Mouse (Mus musculus) lung, embryonic 16.5 days (tissue): ENCODE measurements around the gene Cldn16. TPM values are rescaled to one million over a fixed set of nuclear protein-coding genes. Genes with fewer than 3 reads are reported as not detected.

Experiments
- ATAC-seq: fragments of 200-750 bp; cut with Nextera tagmentation; 2 replicates; pipeline ENCODE4 v1.8.0; 2017; ENCODE audit warnings: low read depth, mild to moderate bottlenecking, moderate library complexity
- H3K27ac ChIP-seq: fragments of 300-500 bp; sonication (generic); 2 replicates; pipeline ENCODE4 v1.5.1; 2014; ENCODE audit warnings: mild to moderate bottlenecking, control low read depth, low read length
- H3K27me3 ChIP-seq: fragments of 300-500 bp; sonication (generic); 2 replicates; pipeline ENCODE4 v1.6.1; 2014; ENCODE audit warnings: low read depth, low read length, mixed read lengths; ENCODE audit not compliant: control insufficient read depth, insufficient read depth
- H3K36me3 ChIP-seq: fragments of 300-500 bp; sonication (generic); 2 replicates; pipeline ENCODE4 v1.6.1; 2014; ENCODE audit warnings: low read length; ENCODE audit not compliant: control insufficient read depth, insufficient read depth
- H3K4me1 ChIP-seq: fragments of 300-500 bp; sonication (generic); replicated peaks from 2 replicates; pipeline ENCODE4 v1.6.1; 2014; ENCODE audit warnings: low read length, mixed read lengths; ENCODE audit not compliant: control insufficient read depth, insufficient read depth
- H3K4me2 ChIP-seq: fragments of 300-500 bp; sonication (generic); 2 replicates; pipeline ENCODE4 v1.6.1; 2014; ENCODE audit warnings: low read depth, low read length, control low read depth
- H3K4me3 ChIP-seq: fragments of 300-500 bp; sonication (generic); 2 replicates; pipeline ENCODE4 v1.5.1; 2014; ENCODE audit warnings: mild to moderate bottlenecking, low read length, control low read depth
- H3K9ac ChIP-seq: fragments of 300-500 bp; sonication (generic); 2 replicates; pipeline ENCODE4 v1.6.1; 2014; ENCODE audit warnings: low read length, control low read depth
- H3K9me3 ChIP-seq: fragments of 300-500 bp; sonication (generic); 2 replicates; pipeline ENCODE4 v1.6.1; 2016; ENCODE audit warnings: low read length; ENCODE audit not compliant: control insufficient read depth
- WGBS: fragments of 180-500 bp; shearing (Covaris S2); extraction: QIAGEN DNeasy Blood & Tissue Kit; methylation state at CpG from one replicate; pipeline ENCODE4 v1.1.7; 2014; 5-methylcytosine and 5-hydroxymethylcytosine counted together
- polyA plus RNA-seq: library from polyadenylated mRNA; unstranded; fragments of >200 nt; fragmentation: Nextera tagmentation; extraction: Ambion mirVana; gene quantifications from 2 replicates; pipeline ENCODE4 v1.2.1, GENCODE M21; 2015

Gene Cldn16
- not detected in 2 replicates for polyA plus RNA-seq

GRCm38 (mm10) chr16:26462835-26463234 is at the start of gene Cldn16:
Cldn16 (plus strand) TSS chr16:26463135.
- 71% methylated on average over 7 of the region's 7 CpGs for WGBS
- no peak for ATAC-seq
- H3K9ac ChIP-seq = no peak within 1 kb of the TSS

GRCm38 (mm10) chr16:26418616-26419015 is 44.3 kb upstream of the Cldn16 start:
- Histone ChIP-seq H3K4me3 (no peak overlapping the region), H3K4me1 (no peaks in the 10 kb centered on the region), H3K36me3 (no peaks in the 10 kb centered on the region), H3K27ac (no peak overlapping the region), H3K9me3 (no peaks in the 10 kb centered on the region), H3K4me2 (no peak overlapping the region), H3K27me3 (no peaks in the 10 kb centered on the region), H3K9ac (no peak overlapping the region)
- ATAC-seq = no peak
- 72% methylated on average over 3 of the region's 3 CpGs for WGBS

More at GRCm38 (mm10) chr16:26462835-26463234, at the start of gene Cldn16:
- no peaks in the 10 kb centered on the region for H3K4me1 ChIP-seq
- H3K36me3 ChIP-seq = no peaks in the 10 kb centered on the region
- no peaks in the 10 kb centered on the region for H3K9me3 ChIP-seq
- no peaks in the 10 kb centered on the region for H3K27me3 ChIP-seq
- H3K4me3 ChIP-seq = no peak within 1 kb of the TSS
- H3K27ac ChIP-seq = no peak within 1 kb of the TSS
- H3K4me2 ChIP-seq = no peak within 1 kb of the TSS

GRCm38 (mm10) chr16:26422078-26422477 is 40.9 kb upstream of the Cldn16 start:
- no peak overlapping the region for H3K9ac ChIP-seq
- WGBS = 94% methylated on average over 4 of the region's 4 CpGs
- no peak overlapping the region for H3K27ac ChIP-seq
- no peaks in the 10 kb centered on the region for H3K27me3 ChIP-seq
- H3K4me1 ChIP-seq = no peaks in the 10 kb centered on the region
- no peaks in the 10 kb centered on the region for H3K9me3 ChIP-seq
- H3K4me3 ChIP-seq = no peak overlapping the region
- no peak overlapping the region for H3K4me2 ChIP-seq
- no peaks in the 10 kb centered on the region for H3K36me3 ChIP-seq
- ATAC-seq = no peak

GRCm38 (mm10) chr16:26430246-26430645 is 32.7 kb upstream of the Cldn16 start:
- H3K9ac ChIP-seq = no peak overlapping the region
- H3K27ac ChIP-seq = no peak overlapping the region
- H3K4me2 ChIP-seq = no peak overlapping the region
- H3K9me3 ChIP-seq = no peaks in the 10 kb centered on the region
- ATAC-seq = no peak
- H3K36me3 ChIP-seq = no peaks in the 10 kb centered on the region
- H3K4me1 ChIP-seq = no peaks in the 10 kb centered on the region
- no peak overlapping the region for H3K4me3 ChIP-seq
- H3K27me3 ChIP-seq = no peaks in the 10 kb centered on the region
- WGBS = 43% methylated on average over 3 of the region's 3 CpGs

GRCm38 (mm10) chr16:26433486-26433885 is 29.4 kb upstream of the Cldn16 start:
- H3K27ac ChIP-seq = no peak overlapping the region
- H3K4me1 ChIP-seq = no peaks in the 10 kb centered on the region
- 46% methylated on average over 2 of the region's 2 CpGs for WGBS
- H3K4me3 ChIP-seq = no peak overlapping the region
- no peaks in the 10 kb centered on the region for H3K9me3 ChIP-seq
- no peak for ATAC-seq
- no peak overlapping the region for H3K4me2 ChIP-seq
- no peaks in the 10 kb centered on the region for H3K27me3 ChIP-seq
- H3K36me3 ChIP-seq = no peaks in the 10 kb centered on the region
- H3K9ac ChIP-seq = no peak overlapping the region

GRCm38 (mm10) chr16:26440031-26440430 is 22.9 kb upstream of the Cldn16 start:
- Histone ChIP-seq H3K4me3 (no peak overlapping the region), H3K4me2 (no peak overlapping the region), H3K9ac (no peak overlapping the region), H3K36me3 (no peaks in the 10 kb centered on the region), H3K27me3 (no peaks in the 10 kb centered on the region), H3K4me1 (no peaks in the 10 kb centered on the region), H3K9me3 (no peaks in the 10 kb centered on the region), H3K27ac (no peak overlapping the region)
- WGBS = 75% methylated on average over 3 of the region's 3 CpGs
- ATAC-seq = no peak

GRCm38 (mm10) chr16:26441156-26441555 is 21.8 kb upstream of the Cldn16 start:
- 54% methylated on average over 3 of the region's 3 CpGs for WGBS
- H3K27ac ChIP-seq = no peak overlapping the region
- no peaks in the 10 kb centered on the region for H3K36me3 ChIP-seq
- H3K4me1 ChIP-seq = no peaks in the 10 kb centered on the region
- H3K9ac ChIP-seq = no peak overlapping the region
- H3K4me3 ChIP-seq = no peak overlapping the region
- no peak for ATAC-seq
- H3K4me2 ChIP-seq = no peak overlapping the region
- no peaks in the 10 kb centered on the region for H3K9me3 ChIP-seq
- H3K27me3 ChIP-seq = no peaks in the 10 kb centered on the region

- ATAC-seq = no peak
These were observed 18.1 kb upstream of the Cldn16 start for GRCm38 (mm10) chr16:26444843-26445242.

GRCm38 (mm10) chr16:26447594-26447993 is 15.3 kb upstream of the Cldn16 start:
- H3K9me3 ChIP-seq = no peaks in the 10 kb centered on the region
- no peak overlapping the region for H3K4me2 ChIP-seq
- H3K4me1 ChIP-seq = no peaks in the 10 kb centered on the region
- no peak overlapping the region for H3K27ac ChIP-seq
- no peak overlapping the region for H3K4me3 ChIP-seq
- H3K36me3 ChIP-seq = no peaks in the 10 kb centered on the region
- 43% methylated on average over 2 of the region's 2 CpGs for WGBS
- ATAC-seq = no peak
- H3K9ac ChIP-seq = no peak overlapping the region
- H3K27me3 ChIP-seq = no peaks in the 10 kb centered on the region

More at GRCm38 (mm10) chr16:26444843-26445242, 18.1 kb upstream of the Cldn16 start:
- Histone ChIP-seq H3K4me2 (no peak overlapping the region), H3K27me3 (no peaks in the 10 kb centered on the region), H3K9me3 (no peaks in the 10 kb centered on the region), H3K4me3 (no peak overlapping the region), H3K36me3 (no peaks in the 10 kb centered on the region), H3K9ac (no peak overlapping the region), H3K27ac (no peak overlapping the region), H3K4me1 (no peaks in the 10 kb centered on the region)

GRCm38 (mm10) chr16:26454163-26454562 is 8.8 kb upstream of the Cldn16 start:
- H3K4me1 ChIP-seq = no peaks in the 10 kb centered on the region
- H3K27ac ChIP-seq = no peak overlapping the region
- H3K36me3 ChIP-seq = no peaks in the 10 kb centered on the region
- H3K9ac ChIP-seq = no peak overlapping the region
- no peaks in the 10 kb centered on the region for H3K27me3 ChIP-seq
- H3K9me3 ChIP-seq = no peaks in the 10 kb centered on the region
- 41% methylated on average over 3 of the region's 3 CpGs for WGBS
- no peak for ATAC-seq
- H3K4me2 ChIP-seq = no peak overlapping the region
- H3K4me3 ChIP-seq = no peak overlapping the region
